Mouse (Mus musculus) limb, embryonic 14.5 days (tissue): ENCODE measurements at regions not wholly inside any gene's neighbourhood (a gene's known extent, or its start where the extent isn't known, plus 50 kb on each side); places are given as distances from the start of the nearest gene placed in this dataset.

ENCODE experiments used
- ATAC-seq: fragments of 200-750 bp; cut with Nextera tagmentation; 2 replicates; pipeline ENCODE4 v1.8.0; 2017; ENCODE audit warnings: low read depth, moderate number of reproducible peaks, moderate TSS enrichment; ENCODE audit not compliant: low FRiP score
- DNase-seq: peaks from one replicate; pipeline ENCODE4 v3.0.0-alpha.2; 2015; ENCODE audit warnings: low spot score
- H3K27ac ChIP-seq: fragments of 300-500 bp; sonication (generic); replicated peaks from 2 replicates; pipeline ENCODE4 v1.5.1; 2014; ENCODE audit warnings: low read depth, mild to moderate bottlenecking, low read length, moderate library complexity, mixed read lengths
- H3K27me3 ChIP-seq: fragments of 300-500 bp; sonication (generic); 2 replicates; pipeline ENCODE4 v1.6.1; 2014; ENCODE audit warnings: low read length, mixed read lengths; ENCODE audit not compliant: control insufficient read depth, insufficient read depth
- H3K36me3 ChIP-seq: fragments of 300-500 bp; sonication (generic); 2 replicates; pipeline ENCODE4 v1.6.1; 2014; ENCODE audit warnings: mild to moderate bottlenecking, low read length, moderate library complexity, mixed read lengths; ENCODE audit not compliant: control insufficient read depth, insufficient read depth
- H3K4me1 ChIP-seq: fragments of 300-500 bp; sonication (generic); 2 replicates; pipeline ENCODE4 v1.6.1; 2014; ENCODE audit warnings: antibody characterized with exemption, low read length, mixed read lengths; ENCODE audit not compliant: control insufficient read depth, insufficient read depth
- H3K4me2 ChIP-seq: fragments of 300-500 bp; sonication (generic); replicated peaks from 2 replicates; pipeline ENCODE4 v1.6.1; 2014; ENCODE audit warnings: low read depth, mild to moderate bottlenecking, low read length, moderate library complexity; ENCODE audit not compliant: severe bottlenecking
- H3K4me3 ChIP-seq: fragments of 300-500 bp; sonication (generic); replicated peaks from 2 replicates; pipeline ENCODE4 v1.5.1; 2014; ENCODE audit warnings: low read length
- H3K9ac ChIP-seq: fragments of 300-500 bp; sonication (generic); 2 replicates; pipeline ENCODE4 v1.6.1; 2014; ENCODE audit warnings: mild to moderate bottlenecking, low read depth, low read length, moderate library complexity; ENCODE audit not compliant: severe bottlenecking
- H3K9me3 ChIP-seq: fragments of 300-500 bp; sonication (generic); 2 replicates; pipeline ENCODE4 v1.6.1; 2016; ENCODE audit warnings: low read length; ENCODE audit not compliant: control insufficient read depth
- POLR2A ChIP-seq: fragments of 200-500 bp; IDR thresholded peaks from 2 replicates; pipeline ENCODE4 v1.8.0; 2012; ENCODE audit warnings: inconsistent platforms, mild to moderate bottlenecking, moderate library complexity, borderline replicate concordance; ENCODE audit not compliant: insufficient read depth, insufficient read length; ENCODE audit errors: extremely low read depth
- WGBS: fragments of 180-500 bp; shearing (Covaris S2); extraction: QIAGEN DNeasy Blood & Tissue Kit; methylation state at CpG from one replicate; pipeline ENCODE4 v1.1.7; 2014; 5-methylcytosine and 5-hydroxymethylcytosine counted together

GRCm38 (mm10) chr15:36345413-36345812 lies 662.2 kb downstream of the Zfp706 start:
- 81% methylated on average over 4 of the region's 4 CpGs for WGBS

DNA sequence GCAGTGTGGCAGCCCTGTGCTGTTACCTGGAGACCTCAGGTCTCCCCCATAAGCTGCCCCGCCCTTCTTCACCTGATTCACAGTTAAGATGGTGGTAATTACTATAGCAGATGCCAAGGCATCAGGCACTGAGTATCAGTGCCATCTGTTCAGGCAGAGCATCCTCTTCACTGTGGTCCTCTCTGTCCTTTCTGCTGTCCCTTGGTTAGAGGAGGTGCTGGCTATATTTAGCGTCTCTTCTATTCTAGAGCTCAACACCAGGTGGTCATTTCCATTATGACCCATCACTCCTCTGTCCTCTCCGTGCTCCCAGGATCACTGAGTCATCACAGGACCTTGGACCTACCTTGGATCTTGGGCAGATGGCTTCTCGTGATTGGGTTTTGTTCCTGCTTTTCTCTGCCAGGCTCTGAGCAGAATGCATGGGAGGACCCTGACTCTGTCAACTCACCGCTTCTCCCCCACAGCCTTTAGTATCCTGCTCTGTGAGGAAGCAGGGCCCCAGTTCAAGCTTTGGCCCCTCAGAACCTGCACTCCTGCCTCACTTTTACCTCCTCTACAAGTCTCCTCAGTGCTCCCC lies 667.5 kb downstream of the Zfp706 start:
- no peak overlapping the region for H3K27ac ChIP-seq
- ATAC-seq (no peak), DNase-seq (no peak)
- H3K9ac ChIP-seq, result no peak overlapping the region
- WGBS, result 78% methylated on average over 5 of the region's 5 CpGs
- no peak for TF ChIP-seq POLR2A
- H3K9me3 ChIP-seq, result no peaks in the 10 kb centered on the region
- no peak overlapping the region for H3K4me3 ChIP-seq
- H3K4me1 ChIP-seq, result no peaks in the 10 kb centered on the region
- H3K36me3 ChIP-seq, result no peaks in the 10 kb centered on the region
- no peak overlapping the region for H3K4me2 ChIP-seq
- no peaks in the 10 kb centered on the region for H3K27me3 ChIP-seq

More at GRCm38 (mm10) chr15:36345413-36345812, 662.2 kb downstream of the Zfp706 start:
- no peak overlapping the region for H3K4me2 ChIP-seq
- H3K36me3 ChIP-seq, result no peaks in the 10 kb centered on the region
- peaks cover 9% of the 10 kb centered on the region for H3K4me1 ChIP-seq
- H3K27ac ChIP-seq, result no peak overlapping the region
- TF ChIP-seq POLR2A, result no peak
- DNase-seq (no peak), ATAC-seq (no peak)
- H3K27me3 ChIP-seq, result no peaks in the 10 kb centered on the region
- H3K9me3 ChIP-seq, result no peaks in the 10 kb centered on the region
- H3K4me3 ChIP-seq, result no peak overlapping the region
- H3K9ac ChIP-seq, result no peak overlapping the region

DNA sequence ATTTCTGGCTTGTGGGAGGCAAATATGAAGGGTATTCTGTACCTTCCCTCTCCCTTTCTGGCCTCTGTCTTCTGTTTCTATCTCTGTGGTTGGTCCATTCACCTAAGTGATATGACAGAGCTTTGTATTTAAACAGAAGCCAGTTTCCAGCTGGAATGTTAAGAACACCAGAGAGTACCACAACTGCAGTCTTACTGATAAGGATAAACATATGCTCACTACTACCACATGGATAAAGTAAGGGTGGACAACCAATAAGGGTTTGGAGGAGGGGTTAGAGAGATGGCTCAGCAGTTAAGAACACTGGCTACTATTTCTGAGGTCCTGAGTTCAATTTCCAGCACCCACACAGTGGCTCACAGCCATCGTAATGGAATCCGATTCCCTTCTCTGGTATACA lies 668.8 kb downstream of the Zfp706 start:
- no peak overlapping the region for H3K4me3 ChIP-seq
- H3K9me3 ChIP-seq, result no peaks in the 10 kb centered on the region
- DNase-seq, result no peak
- no peak for ATAC-seq
- H3K27ac ChIP-seq, result no peak overlapping the region
- H3K4me1 ChIP-seq, result no peaks in the 10 kb centered on the region
- H3K4me2 ChIP-seq, result no peak overlapping the region
- H3K27me3 ChIP-seq, result no peaks in the 10 kb centered on the region
- no peak for TF ChIP-seq POLR2A
- 89% methylated on average over 2 of the region's 2 CpGs for WGBS
- H3K36me3 ChIP-seq, result no peaks in the 10 kb centered on the region
- H3K9ac ChIP-seq, result no peak overlapping the region

DNA sequence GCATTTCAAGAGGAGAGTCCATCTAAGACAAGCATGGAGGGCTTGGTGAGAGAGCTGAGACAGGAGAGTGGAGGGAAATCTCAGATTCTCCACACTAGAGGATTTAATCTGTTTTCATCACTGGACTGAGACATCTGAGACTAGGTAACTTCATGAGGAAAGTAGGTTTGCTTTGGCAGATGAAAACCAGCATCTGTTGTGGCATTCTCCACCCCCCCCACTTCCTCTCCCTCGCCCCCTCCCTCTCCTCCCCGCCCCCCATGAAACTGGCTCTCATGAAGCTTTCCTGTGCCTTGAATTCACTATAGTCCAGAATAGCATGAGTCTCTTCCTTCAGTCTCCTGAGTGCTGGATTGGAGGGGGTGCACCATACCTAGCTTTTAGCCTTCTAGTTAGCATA lies 670.7 kb downstream of the Zfp706 start:
- DNase-seq (no peak), ATAC-seq (no peak)
- Histone ChIP-seq H3K4me3 (no peak overlapping the region), H3K27me3 (no peaks in the 10 kb centered on the region), H3K9ac (no peak overlapping the region), H3K4me2 (no peak overlapping the region), H3K4me1 (no peaks in the 10 kb centered on the region), H3K36me3 (no peaks in the 10 kb centered on the region), H3K9me3 (no peaks in the 10 kb centered on the region), H3K27ac (no peak overlapping the region)
- TF ChIP-seq POLR2A, result no peak
- WGBS, result 51% methylated on average over 2 of the region's 2 CpGs

- ATAC-seq, result no peak
- H3K9ac ChIP-seq, result no peak overlapping the region
- H3K4me1 ChIP-seq, result no peaks in the 10 kb centered on the region
- no peak overlapping the region for H3K4me2 ChIP-seq
- no peaks in the 10 kb centered on the region for H3K36me3 ChIP-seq
- DNase-seq, result no peak
- TF ChIP-seq POLR2A, result no peak
- H3K27ac ChIP-seq, result no peak overlapping the region
- no peak overlapping the region for H3K4me3 ChIP-seq
- H3K27me3 ChIP-seq, result no peaks in the 10 kb centered on the region
- WGBS, result 64% methylated on average over 2 of the region's 2 CpGs
- H3K9me3 ChIP-seq, result no peaks in the 10 kb centered on the region
These were observed 672.5 kb downstream of the Zfp706 start for GRCm38 (mm10) chr15:36335116-36335515.
